Mouse (Mus musculus): ENCODE measurements around the gene Hipk3.

DNA sequence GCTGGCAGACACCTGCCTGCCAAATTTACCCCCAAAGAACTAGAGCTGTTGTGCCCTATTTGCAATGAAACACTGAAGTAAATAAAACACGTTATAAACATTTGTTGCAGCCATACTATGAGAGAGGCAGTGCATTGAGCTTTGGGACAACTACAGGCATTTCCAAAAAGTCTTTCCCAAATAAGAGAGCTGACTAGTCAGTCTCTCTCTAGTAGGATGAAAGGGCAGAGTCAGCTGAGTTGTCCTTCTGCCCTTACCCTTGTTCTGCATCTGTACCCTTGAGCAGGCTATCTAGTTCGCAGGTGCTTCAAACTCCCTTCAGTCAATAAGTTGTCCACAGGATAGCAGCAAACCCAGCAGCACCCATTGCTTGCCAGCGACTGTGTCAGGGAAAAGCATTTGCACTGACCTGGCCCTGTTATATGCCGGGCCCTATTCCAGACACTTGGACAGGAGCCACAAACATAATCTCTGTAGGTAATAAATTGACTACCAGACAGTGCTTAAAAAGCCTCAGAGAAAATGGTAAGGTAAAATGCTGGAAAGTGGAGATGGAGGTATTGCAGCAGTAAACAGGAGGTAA is 83.2 kb downstream of the Hipk3 start, which contains the start of gene D430041D05Rik:
- TF ChIP-seq POLR2A (IDR thresholded peaks at IDR 0.05; ENCODE audit: borderline replicate concordance, control insufficient read depth, low read depth, low read length), result no peak
- no peak for TF ChIP-seq CTCF (IDR thresholded peaks at IDR 0.05; ENCODE audit: control insufficient read depth, insufficient read depth, low read length)
